Mouse (Mus musculus) limb, embryonic 11.5 days (tissue): ENCODE results near the gene Prickle3. TPM values are rescaled to one million over a fixed set of nuclear protein-coding genes. Genes with fewer than 3 reads are reported as not detected.
"Not testable (repeated sequence)": the region's sequence is repeated elsewhere in the genome, so short reads cannot be mapped to it uniquely, and the experiment has no call there.

Source experiments
- ATAC-seq: fragments of 200-750 bp; cut with Nextera tagmentation; 2 replicates; pipeline ENCODE4 v1.8.0; 2017; ENCODE audit warnings: low read depth; ENCODE audit not compliant: insufficient number of reproducible peaks, low FRiP score, low TSS enrichment
- DNase-seq: peaks from one replicate; pipeline ENCODE4 v3.0.0-alpha.2; 2015; ENCODE audit warnings: low spot score
- H3K27ac ChIP-seq: fragments of 300-500 bp; sonication (generic); replicated peaks from 2 replicates; pipeline ENCODE4 v1.5.1; 2014; ENCODE audit warnings: low read depth, mild to moderate bottlenecking, low read length
- H3K27me3 ChIP-seq: fragments of 300-500 bp; sonication (generic); 2 replicates; pipeline ENCODE4 v1.6.1; 2014; ENCODE audit warnings: mild to moderate bottlenecking, low read length, mixed read lengths; ENCODE audit not compliant: control insufficient read depth, insufficient read depth
- H3K36me3 ChIP-seq: fragments of 300-500 bp; sonication (generic); 2 replicates; pipeline ENCODE4 v1.6.1; 2014; ENCODE audit warnings: mild to moderate bottlenecking, low read length, moderate library complexity, mixed read lengths; ENCODE audit not compliant: control insufficient read depth, insufficient read depth
- H3K4me1 ChIP-seq: fragments of 300-500 bp; sonication (generic); 2 replicates; pipeline ENCODE4 v1.6.1; 2014; ENCODE audit warnings: low read length, mixed read lengths; ENCODE audit not compliant: control insufficient read depth, insufficient read depth
- H3K4me2 ChIP-seq: fragments of 300-500 bp; sonication (generic); 2 replicates; pipeline ENCODE4 v1.6.1; 2014; ENCODE audit warnings: low read depth, mild to moderate bottlenecking, moderate library complexity; ENCODE audit not compliant: severe bottlenecking
- H3K4me3 ChIP-seq: fragments of 300-500 bp; sonication (generic); 2 replicates; pipeline ENCODE4 v1.5.1; 2014; ENCODE audit warnings: low read depth, low read length
- H3K9ac ChIP-seq: fragments of 300-500 bp; sonication (generic); 2 replicates; pipeline ENCODE4 v1.6.1; 2014; ENCODE audit warnings: mild to moderate bottlenecking, low read length
- H3K9me3 ChIP-seq: fragments of 300-500 bp; sonication (generic); 2 replicates; pipeline ENCODE4 v1.6.1; 2016; ENCODE audit warnings: low read length; ENCODE audit not compliant: control insufficient read depth
- WGBS: fragments of 180-500 bp; shearing (Covaris S2); extraction: QIAGEN DNeasy Blood & Tissue Kit; methylation state at CpG from one replicate; pipeline ENCODE4 v1.1.7; 2014; 5-methylcytosine and 5-hydroxymethylcytosine counted together
- polyA plus RNA-seq: library from polyadenylated mRNA; unstranded; fragments of >200 nt; fragmentation: Nextera tagmentation; extraction: Ambion mirVana; gene quantifications from 2 replicates; pipeline ENCODE4 v1.2.1, GENCODE M21; 2014

The Prickle3 gene
- polyA plus RNA-seq, 1 experiment from 2014 or later = 5.6 TPM

DNA sequence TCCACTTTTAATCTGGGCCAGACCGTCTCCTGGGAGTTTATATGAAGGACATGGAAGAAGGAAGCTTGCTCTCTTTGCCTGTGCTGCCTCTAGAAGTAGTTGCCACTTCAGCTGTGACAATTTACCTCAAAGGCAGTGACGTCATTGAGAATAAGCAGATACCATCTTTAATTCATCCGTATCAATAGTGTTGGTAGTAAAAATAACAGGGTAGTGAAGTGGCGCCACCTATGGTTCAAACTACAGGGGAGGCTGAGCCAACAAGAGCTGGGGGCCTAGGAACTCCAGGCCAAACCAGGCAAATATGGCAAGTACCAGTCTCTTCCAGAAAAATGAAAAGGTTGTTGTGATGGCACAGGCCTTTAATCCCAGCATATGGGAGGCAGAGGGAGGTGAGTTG, 35.8 kb downstream of the Prickle3 start:
- Histone ChIP-seq H3K4me1 (no peaks in the 10 kb centered on the region), H3K27ac (no peak overlapping the region), H3K4me2 (no peak overlapping the region), H3K9ac (no peak overlapping the region), H3K9me3 (no peaks in the 10 kb centered on the region), H3K27me3 (no peaks in the 10 kb centered on the region), H3K36me3 (no peaks in the 10 kb centered on the region), H3K4me3 (no peak overlapping the region)
- DNase-seq (no peak), ATAC-seq (no peak)
- WGBS = 36% methylated on average over 4 of the region's 4 CpGs

- no peaks in the 10 kb centered on the region for H3K27me3 ChIP-seq
- no peak overlapping the region for H3K27ac ChIP-seq
- H3K36me3 ChIP-seq = no peaks in the 10 kb centered on the region
- no peak overlapping the region for H3K9ac ChIP-seq
- no peaks in the 10 kb centered on the region for H3K4me1 ChIP-seq
- no peak overlapping the region for H3K4me3 ChIP-seq
- H3K4me2 ChIP-seq = peak overlapping the region; percentile 20; the same call in 1 of the 2 replicates
- ATAC-seq (peak; percentile 26; the same call in 1 of the 2 replicates), DNase-seq (no peak)
- 34% methylated on average over 6 of the region's 6 CpGs for WGBS
- no peaks in the 10 kb centered on the region for H3K9me3 ChIP-seq
These were observed 39.5 kb downstream of the Prickle3 start for GRCm38 (mm10) chrX:7696520-7696919.

GRCm38 (mm10) chrX:7696954-7697381, 39.9 kb downstream of the Prickle3 start, which contains the start of gene Gpkow:
Gene Gpkow (plus strand): TSS chrX:7697131.
- Histone ChIP-seq H3K9me3 (no peaks in the 10 kb centered on the region), H3K27me3 (no peaks in the 10 kb centered on the region), H3K4me1 (no peaks in the 10 kb centered on the region), H3K36me3 (no peaks in the 10 kb centered on the region), H3K9ac (peak within 1 kb of the TSS; percentile 58), H3K27ac (no peak within 1 kb of the TSS), H3K4me2 (peak within 1 kb of the TSS; percentile 41), H3K4me3 (peak within 1 kb of the TSS; percentile 57)
- 13% methylated on average over 33 of the region's 33 CpGs for WGBS
- DNase-seq = peak; percentile 76
- peak; percentile 86 for ATAC-seq

- not testable (repeated sequence) for H3K9ac ChIP-seq, H3K36me3 ChIP-seq, H3K27me3 ChIP-seq, H3K4me1 ChIP-seq, H3K27ac ChIP-seq, DNase-seq, H3K9me3 ChIP-seq
- Histone ChIP-seq H3K4me3 (peak overlapping the region; percentile 27), H3K4me2 (peak overlapping the region; percentile 35; the same call in 1 of the 2 replicates)
- WGBS = 30% methylated on average over 5 of the region's 12 CpGs
- peak; percentile 39 for ATAC-seq
These were observed 56.7 kb downstream of the Prickle3 start for GRCm38 (mm10) chrX:7713764-7714134.

DNA sequence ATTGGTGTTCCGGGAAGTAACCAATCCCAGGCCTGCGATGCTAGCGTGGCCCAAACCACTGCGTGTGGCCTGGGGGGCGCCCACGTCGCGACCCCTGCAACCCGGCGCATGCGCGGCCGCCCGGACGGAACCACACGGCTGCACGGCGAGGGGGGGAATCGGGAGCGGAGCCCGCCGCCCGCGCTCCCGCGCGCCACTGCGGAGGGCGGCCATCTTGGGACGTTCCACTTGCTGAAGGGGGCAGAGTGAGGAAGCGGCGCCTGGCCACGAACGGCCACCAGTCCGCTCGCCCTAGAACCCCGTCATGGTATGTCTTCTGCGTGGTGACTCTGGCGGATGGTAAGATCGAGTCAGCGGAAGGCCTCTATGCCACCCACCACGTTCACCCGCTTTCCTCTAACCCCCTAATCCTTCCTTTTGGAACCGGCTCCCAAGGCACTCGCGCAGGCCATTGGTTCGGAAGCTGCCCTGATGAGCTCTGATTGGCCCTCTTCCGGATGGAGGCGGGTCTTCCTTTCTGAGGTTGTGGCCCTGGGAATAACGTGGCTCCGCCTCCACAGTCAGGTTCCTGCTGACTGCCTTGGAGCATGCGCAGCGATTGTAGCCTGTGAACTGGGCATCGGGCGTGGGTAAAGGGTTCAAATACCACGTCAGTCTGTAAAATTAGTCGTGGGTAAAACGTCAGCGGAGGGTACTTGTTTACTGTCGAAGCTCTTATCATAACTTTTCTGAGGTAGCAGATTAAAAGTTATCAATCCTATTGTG, 57.3 kb downstream of the Prickle3 start, which contains the start of gene Wdr45:
Gene Wdr45, plus strand, starts transcription at position 199 of the 765 bp plus-strand sequence.
- WGBS = 18% methylated on average over 18 of the region's 60 CpGs
- H3K4me1 ChIP-seq, H3K36me3 ChIP-seq, H3K27me3 ChIP-seq, H3K9me3 ChIP-seq, H3K9ac ChIP-seq, H3K27ac ChIP-seq: not testable (repeated sequence)
- Histone ChIP-seq H3K4me3 (peak within 1 kb of the TSS; percentile 27), H3K4me2 (peak within 1 kb of the TSS; percentile 35; the same call in 1 of the 2 replicates)
- DNase-seq (peak; percentile 87), ATAC-seq (peak; percentile 97)

GRCm38 (mm10) chrX:7716058-7716457, 59.0 kb downstream of the Prickle3 start:
- not testable (repeated sequence) for H3K4me2 ChIP-seq, ATAC-seq, H3K9ac ChIP-seq, H3K9me3 ChIP-seq, H3K4me3 ChIP-seq, H3K36me3 ChIP-seq, H3K27me3 ChIP-seq, H3K27ac ChIP-seq, H3K4me1 ChIP-seq, DNase-seq
- 52% methylated on average over 1 of the region's 1 CpGs for WGBS

Other genes starting within 250 kb of the Prickle3 start
- gene Foxp3, start 83.6 kb upstream of the Prickle3 start, polyA plus RNA-seq = 0.05 and 0.06 TPM in 2 replicates
- 0.88 and 1.6 TPM in 2 replicates for gene Ppp1r3f, start 83.0 kb upstream of the Prickle3 start, polyA plus RNA-seq
- 29.8 and 31.2 TPM in 2 replicates for gene Ccdc22, start 51.7 kb upstream of the Prickle3 start, polyA plus RNA-seq
- not detected in 2 replicates for gene Cacna1f, start 50.2 kb upstream of the Prickle3 start, polyA plus RNA-seq
- gene Syp, start 18.8 kb upstream of the Prickle3 start, polyA plus RNA-seq = 0.56 and 0.61 TPM in 2 replicates
- gene Plp2, start 14.1 kb downstream of the Prickle3 start, polyA plus RNA-seq = 78.1 and 81.0 TPM in 2 replicates
- gene Magix, start 24.0 kb downstream of the Prickle3 start, polyA plus RNA-seq = 0.21 TPM in 1 of 2 replicates, not detected in the other
- 40.9 and 43.4 TPM in 2 replicates for gene Gpkow, start 39.9 kb downstream of the Prickle3 start, polyA plus RNA-seq
- 16.7 and 20.6 TPM in 2 replicates for gene Wdr45, start 57.1 kb downstream of the Prickle3 start, polyA plus RNA-seq
- not detected in 2 replicates for gene Gm45208, start 65.0 kb downstream of the Prickle3 start, polyA plus RNA-seq
- gene Praf2, start 71.2 kb downstream of the Prickle3 start, polyA plus RNA-seq = 85.7 and 99.5 TPM in 2 replicates
- 21.4 and 22.8 TPM in 2 replicates for gene Ccdc120, start 93.6 kb downstream of the Prickle3 start, polyA plus RNA-seq
- 17.7 and 20.6 TPM in 2 replicates for gene Tfe3, start 105.3 kb downstream of the Prickle3 start, polyA plus RNA-seq
- gene Gripap1, start 132.5 kb downstream of the Prickle3 start, polyA plus RNA-seq = 34.4 and 41.7 TPM in 2 replicates
- gene Kcnd1, start 165.0 kb downstream of the Prickle3 start, polyA plus RNA-seq = 0.97 and 1.5 TPM in 2 replicates
- 34.5 and 34.7 TPM in 2 replicates for gene Otud5, start 184.1 kb downstream of the Prickle3 start, polyA plus RNA-seq
- 5.2 and 5.4 TPM in 2 replicates for gene Pim2, start 221.0 kb downstream of the Prickle3 start, polyA plus RNA-seq
- gene Slc35a2, start 226.8 kb downstream of the Prickle3 start, polyA plus RNA-seq = 9.4 and 11.4 TPM in 2 replicates
- 137 and 151 TPM in 2 replicates for gene Pqbp1, start 242.0 kb downstream of the Prickle3 start, polyA plus RNA-seq
- 185 and 195 TPM in 2 replicates for gene Timm17b, start 242.1 kb downstream of the Prickle3 start, polyA plus RNA-seq